Mouse (Mus musculus) neural tube, embryonic 15.5 days (tissue): Measurements from ENCODE around the gene Exosc5. TPM values are rescaled to one million over a fixed set of nuclear protein-coding genes. Genes with fewer than 3 reads are reported as not detected.
A peak's percentile ranks its signal among the peaks of the same experiment; 100 is the strongest.

Experiments used
- ATAC-seq: fragments of 200-750 bp; cut with Nextera tagmentation; 2 replicates; pipeline ENCODE4 v1.8.0; 2017; ENCODE audit warnings: mild to moderate bottlenecking, moderate TSS enrichment, moderate library complexity; ENCODE audit not compliant: low FRiP score
- H3K27ac ChIP-seq: fragments of 300-500 bp; sonication (generic); replicated peaks from 2 replicates; pipeline ENCODE4 v1.5.1; 2015; ENCODE audit warnings: mild to moderate bottlenecking, inconsistent platforms
- H3K27me3 ChIP-seq: fragments of 300-500 bp; sonication (generic); replicated peaks from 2 replicates; pipeline ENCODE4 v1.6.1; 2015; ENCODE audit warnings: inconsistent platforms
- H3K36me3 ChIP-seq: fragments of 300-500 bp; sonication (generic); 2 replicates; pipeline ENCODE4 v1.6.1; 2015; ENCODE audit warnings: inconsistent platforms
- H3K4me1 ChIP-seq: fragments of 300-500 bp; sonication (generic); 2 replicates; pipeline ENCODE4 v1.6.1; 2015; ENCODE audit warnings: inconsistent platforms
- H3K4me2 ChIP-seq: fragments of 300-500 bp; sonication (generic); 2 replicates; pipeline ENCODE4 v1.6.1; 2015; ENCODE audit warnings: inconsistent platforms, mild to moderate bottlenecking, moderate library complexity
- H3K4me3 ChIP-seq: fragments of 300-500 bp; sonication (generic); replicated peaks from 2 replicates; pipeline ENCODE4 v1.5.1; 2015; ENCODE audit warnings: mild to moderate bottlenecking, inconsistent platforms
- H3K9ac ChIP-seq: fragments of 300-500 bp; sonication (generic); replicated peaks from 2 replicates; pipeline ENCODE4 v1.6.1; 2015; ENCODE audit warnings: mild to moderate bottlenecking, inconsistent platforms
- H3K9me3 ChIP-seq: fragments of 300-500 bp; sonication (generic); replicated peaks from 2 replicates; pipeline ENCODE4 v1.6.1; 2016; ENCODE audit warnings: inconsistent platforms
- WGBS: fragments of 180-500 bp; shearing (Covaris S2); methylation state at CpG from one replicate; pipeline ENCODE4 v1.1.7; 2015; ENCODE audit warnings: mixed read lengths; 5-methylcytosine and 5-hydroxymethylcytosine counted together
- polyA plus RNA-seq: library from polyadenylated mRNA; unstranded; fragments of >200 nt; fragmentation: Nextera tagmentation; extraction: Ambion mirVana; gene quantifications from 2 replicates; pipeline ENCODE4 v1.2.1, GENCODE M21; 2015

The Exosc5 gene
- polyA plus RNA-seq, 1 experiment from 2014 or later, result 36.8 TPM

DNA sequence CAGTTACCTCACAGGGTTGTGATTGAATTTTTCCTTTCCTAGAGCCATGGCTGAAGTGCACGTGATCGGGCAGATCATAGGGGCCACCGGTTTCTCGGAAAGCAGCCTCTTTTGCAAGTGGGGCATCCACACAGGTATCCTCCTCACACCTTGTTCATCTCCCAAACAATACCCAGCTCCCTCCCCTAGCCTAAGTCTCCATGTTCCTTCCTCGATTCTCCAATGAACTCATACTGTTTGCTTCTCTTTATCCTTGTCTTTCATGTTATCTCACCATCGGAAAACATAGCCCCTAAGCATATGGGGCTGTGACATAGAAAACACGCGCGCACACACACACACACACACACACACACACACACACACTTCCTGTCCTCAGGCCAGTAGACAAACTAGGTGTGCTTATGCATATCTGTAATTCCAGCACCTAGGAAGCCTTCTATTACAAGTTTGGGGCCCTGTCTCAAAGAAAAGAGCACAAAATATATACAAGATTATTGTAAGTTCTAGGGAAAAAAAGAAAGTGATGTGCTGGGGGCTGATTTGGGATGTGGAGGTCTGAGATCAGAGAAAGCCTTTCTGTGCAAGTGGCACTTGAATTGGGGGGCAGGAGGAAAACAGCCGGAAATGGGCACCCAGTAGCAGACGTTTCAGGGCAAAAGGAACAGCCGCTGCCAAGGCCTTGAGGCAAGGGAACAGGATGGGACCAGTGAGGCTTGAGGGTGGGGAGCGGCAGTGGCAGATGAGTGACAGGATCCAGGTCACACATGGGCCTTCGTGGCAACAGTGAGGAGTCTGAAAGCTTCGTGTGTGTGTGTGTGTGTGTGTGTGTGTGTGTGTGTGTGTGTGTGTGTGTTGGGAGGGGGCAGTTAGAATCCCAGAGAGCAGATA, 22.6 kb downstream of the Exosc5 start:
- H3K4me2 ChIP-seq, result peak overlapping the region; percentile 64
- 61% methylated on average over 15 of the region's 15 CpGs for WGBS
- no peaks in the 10 kb centered on the region for H3K9me3 ChIP-seq
- H3K36me3 ChIP-seq, result no peaks in the 10 kb centered on the region
- H3K4me3 ChIP-seq, result peak overlapping the region; percentile 56
- peak overlapping the region; percentile 95 for H3K27ac ChIP-seq
- peaks cover 28% of the 10 kb centered on the region for H3K4me1 ChIP-seq
- peak; percentile 32 for ATAC-seq
- H3K9ac ChIP-seq, result peak overlapping the region; percentile 60
- H3K27me3 ChIP-seq, result peaks cover 21% of the 10 kb centered on the region

DNA sequence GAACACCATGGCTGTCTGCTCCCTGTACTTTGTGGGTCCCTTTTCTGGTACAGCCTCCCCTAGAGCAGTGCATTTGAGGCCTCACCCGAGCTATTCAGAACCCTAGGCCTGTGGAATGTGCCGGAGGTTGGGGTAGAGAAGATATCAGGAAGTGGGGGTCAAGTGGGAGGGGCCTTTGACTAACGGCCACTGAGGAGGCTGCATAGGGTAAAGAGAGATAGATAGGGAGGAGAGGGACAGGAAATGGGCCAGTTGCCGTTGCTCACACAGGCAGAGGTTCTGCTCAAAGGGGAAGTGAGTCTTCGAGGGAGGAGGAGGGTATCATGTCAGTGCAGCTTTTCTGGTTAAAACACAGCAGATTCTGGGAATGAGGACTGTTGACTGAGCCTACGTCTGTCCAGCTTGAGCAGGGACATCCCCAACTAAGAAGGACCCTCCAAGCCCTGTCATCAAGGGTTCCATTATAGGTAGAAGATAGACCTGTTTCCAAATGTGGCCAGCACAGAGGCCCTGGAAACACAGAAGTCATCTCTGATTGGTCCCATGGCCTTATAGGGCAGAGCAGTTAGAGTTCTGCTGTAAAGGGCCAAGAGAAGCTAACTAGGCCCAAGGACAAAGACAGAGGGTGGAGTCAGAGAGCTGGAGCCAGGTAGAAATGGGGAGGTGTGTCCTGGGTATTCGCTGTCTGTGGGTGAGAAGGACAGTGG, 24.7 kb downstream of the Exosc5 start:
- H3K4me2 ChIP-seq, result no peak overlapping the region
- H3K9ac ChIP-seq, result no peak overlapping the region
- 80% methylated on average over 7 of the region's 7 CpGs for WGBS
- peaks cover 38% of the 10 kb centered on the region for H3K27me3 ChIP-seq
- ATAC-seq, result no peak
- no peaks in the 10 kb centered on the region for H3K9me3 ChIP-seq
- no peaks in the 10 kb centered on the region for H3K36me3 ChIP-seq
- H3K4me1 ChIP-seq, result peaks cover 43% of the 10 kb centered on the region
- no peak overlapping the region for H3K4me3 ChIP-seq
- no peak overlapping the region for H3K27ac ChIP-seq

DNA sequence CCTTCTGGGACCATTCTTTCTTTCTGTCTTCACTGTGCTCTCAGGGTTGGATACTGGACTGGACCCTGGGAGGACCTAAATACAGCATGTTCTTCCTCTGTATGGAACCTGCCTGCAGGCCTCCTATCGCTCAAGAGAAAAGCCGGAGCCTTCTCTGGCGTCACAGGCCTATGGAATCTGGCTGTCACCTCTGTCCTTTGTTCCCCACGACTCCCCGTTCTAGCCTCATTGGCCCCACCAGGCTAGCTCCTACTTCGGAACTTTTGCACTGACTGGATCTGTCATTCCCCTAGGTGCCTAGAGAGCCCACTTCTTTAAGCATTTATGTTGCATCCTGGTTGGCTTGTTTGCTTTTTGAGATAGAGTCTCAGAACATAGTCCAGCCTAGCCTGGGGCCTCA, 25.7 kb downstream of the Exosc5 start:
- ATAC-seq, result no peak
- Histone ChIP-seq H3K27ac (no peak overlapping the region), H3K4me3 (no peak overlapping the region), H3K36me3 (no peaks in the 10 kb centered on the region), H3K4me1 (peaks cover 53% of the 10 kb centered on the region), H3K9me3 (no peaks in the 10 kb centered on the region), H3K9ac (no peak overlapping the region), H3K27me3 (peaks cover 49% of the 10 kb centered on the region), H3K4me2 (no peak overlapping the region)
- 92% methylated on average over 6 of the region's 6 CpGs for WGBS

DNA sequence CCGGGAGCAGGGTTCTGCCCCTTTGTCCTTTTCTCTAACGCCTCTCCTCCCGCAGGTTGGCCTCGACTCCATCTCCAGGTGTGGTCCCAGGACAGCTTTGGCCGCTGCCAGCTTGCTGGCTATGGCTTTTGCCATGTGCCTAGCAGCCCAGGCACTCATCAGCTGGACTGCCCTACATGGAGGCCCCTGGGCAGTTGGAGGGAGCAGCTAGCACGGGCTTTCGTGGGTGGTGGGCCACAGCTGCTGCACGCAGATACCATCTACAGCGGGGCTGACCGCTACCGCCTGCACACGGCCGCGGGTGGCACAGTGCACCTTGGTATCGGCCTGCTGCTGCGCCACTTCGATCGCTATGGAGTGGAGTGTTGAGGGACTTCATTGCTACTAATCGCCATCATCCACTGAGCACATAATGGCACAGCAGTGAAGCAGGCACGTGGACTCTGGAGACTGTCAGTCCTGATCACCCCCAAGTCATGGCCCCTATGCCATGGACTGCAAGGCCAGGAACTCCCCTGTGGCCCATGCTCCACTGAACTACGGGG, 27.0 kb downstream of the Exosc5 start:
- Histone ChIP-seq H3K27ac (no peak overlapping the region), H3K9ac (no peak overlapping the region), H3K36me3 (no peaks in the 10 kb centered on the region), H3K9me3 (no peaks in the 10 kb centered on the region), H3K4me2 (peak overlapping the region; percentile 84), H3K27me3 (peaks cover 61% of the 10 kb centered on the region), H3K4me3 (no peak overlapping the region), H3K4me1 (peaks cover 47% of the 10 kb centered on the region)
- no peak for ATAC-seq
- WGBS, result 72% methylated on average over 21 of the region's 21 CpGs

DNA sequence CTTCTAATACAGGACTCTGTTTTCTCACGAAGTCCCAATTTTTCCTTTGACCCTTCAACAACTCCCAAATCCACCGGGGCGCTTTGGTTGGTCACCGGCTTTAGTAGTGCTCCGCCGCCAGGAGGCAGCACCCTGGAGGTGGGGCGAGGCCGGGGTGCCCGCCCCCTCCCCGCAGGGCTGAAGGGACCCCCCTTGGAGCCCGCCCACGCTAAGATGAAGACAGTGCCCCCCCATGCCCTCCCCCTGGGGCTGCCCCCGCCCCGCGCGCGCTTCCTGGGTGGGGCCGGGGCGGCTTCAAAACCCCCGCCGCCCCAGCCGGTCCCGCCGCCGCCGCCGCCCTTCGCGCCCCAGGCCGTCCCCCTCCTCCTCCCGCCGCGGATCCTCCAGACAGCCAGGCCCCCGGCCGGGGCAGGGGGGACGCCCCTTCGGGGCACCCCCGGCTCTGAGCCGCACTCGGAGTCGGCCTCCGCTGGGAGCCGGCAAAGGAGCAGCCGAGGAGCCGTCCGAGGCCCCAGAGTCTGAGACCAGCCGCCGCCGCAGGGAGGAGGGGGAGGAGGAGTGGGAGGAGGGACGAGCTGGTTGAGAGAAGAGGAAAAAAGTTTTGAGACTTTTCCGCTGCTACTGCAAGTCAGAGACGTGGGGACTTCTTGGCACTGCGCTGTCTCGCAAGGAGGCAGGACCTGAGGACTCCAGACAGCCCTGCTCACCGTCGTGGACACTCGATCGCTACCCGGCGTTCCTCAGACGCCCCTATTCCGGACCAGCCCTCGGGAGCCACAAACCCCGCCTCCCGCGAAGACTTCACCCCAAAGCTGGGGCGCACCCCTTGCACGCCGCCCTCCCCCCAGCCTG, 27.9 kb downstream of the Exosc5 start, which contains the start of gene Tgfb1:
Tgfb1 (plus strand) TSS at position 323 of the 852 bp plus-strand sequence.
- H3K9me3 ChIP-seq, result no peaks in the 10 kb centered on the region
- peak within 1 kb of the TSS; percentile 46 for H3K9ac ChIP-seq
- peak within 1 kb of the TSS; percentile 84 for H3K4me2 ChIP-seq
- peak within 1 kb of the TSS; percentile 51 for H3K27ac ChIP-seq
- H3K36me3 ChIP-seq, result no peaks in the 10 kb centered on the region
- WGBS, result under 1% methylated on average over 50 of the region's 69 CpGs
- ATAC-seq, result no peak
- H3K4me3 ChIP-seq, result peak within 1 kb of the TSS; percentile 45
- H3K27me3 ChIP-seq, result peaks cover 63% of the 10 kb centered on the region
- H3K4me1 ChIP-seq, result peaks cover 38% of the 10 kb centered on the region

DNA sequence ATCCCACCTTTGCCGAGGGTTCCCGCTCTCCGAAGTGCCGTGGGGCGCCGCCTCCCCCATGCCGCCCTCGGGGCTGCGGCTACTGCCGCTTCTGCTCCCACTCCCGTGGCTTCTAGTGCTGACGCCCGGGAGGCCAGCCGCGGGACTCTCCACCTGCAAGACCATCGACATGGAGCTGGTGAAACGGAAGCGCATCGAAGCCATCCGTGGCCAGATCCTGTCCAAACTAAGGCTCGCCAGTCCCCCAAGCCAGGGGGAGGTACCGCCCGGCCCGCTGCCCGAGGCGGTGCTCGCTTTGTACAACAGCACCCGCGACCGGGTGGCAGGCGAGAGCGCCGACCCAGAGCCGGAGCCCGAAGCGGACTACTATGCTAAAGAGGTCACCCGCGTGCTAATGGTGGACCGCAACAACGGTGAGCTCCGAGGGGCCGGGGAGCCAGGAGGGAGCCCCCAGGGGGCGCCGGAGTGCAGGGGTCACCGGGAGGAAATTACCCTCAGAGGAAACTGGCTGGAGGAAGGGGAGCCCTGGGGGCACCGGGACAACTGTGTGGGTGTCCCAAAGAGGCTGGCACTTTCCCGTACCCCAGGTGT, 28.9 kb downstream of the Exosc5 start:
- H3K27ac ChIP-seq, result 0 out of 2 replicates have a peak overlapping the region, but pooled peaks have one; percentile 18
- H3K27me3 ChIP-seq, result peaks cover 63% of the 10 kb centered on the region
- H3K36me3 ChIP-seq, result no peaks in the 10 kb centered on the region
- WGBS, result under 1% methylated on average over 47 of the region's 47 CpGs
- peak overlapping the region; percentile 84 for H3K4me2 ChIP-seq
- ATAC-seq, result no peak
- H3K9me3 ChIP-seq, result no peaks in the 10 kb centered on the region
- peak overlapping the region; percentile 44 for H3K9ac ChIP-seq
- H3K4me3 ChIP-seq, result peak overlapping the region; percentile 45
- H3K4me1 ChIP-seq, result peaks cover 37% of the 10 kb centered on the region

DNA sequence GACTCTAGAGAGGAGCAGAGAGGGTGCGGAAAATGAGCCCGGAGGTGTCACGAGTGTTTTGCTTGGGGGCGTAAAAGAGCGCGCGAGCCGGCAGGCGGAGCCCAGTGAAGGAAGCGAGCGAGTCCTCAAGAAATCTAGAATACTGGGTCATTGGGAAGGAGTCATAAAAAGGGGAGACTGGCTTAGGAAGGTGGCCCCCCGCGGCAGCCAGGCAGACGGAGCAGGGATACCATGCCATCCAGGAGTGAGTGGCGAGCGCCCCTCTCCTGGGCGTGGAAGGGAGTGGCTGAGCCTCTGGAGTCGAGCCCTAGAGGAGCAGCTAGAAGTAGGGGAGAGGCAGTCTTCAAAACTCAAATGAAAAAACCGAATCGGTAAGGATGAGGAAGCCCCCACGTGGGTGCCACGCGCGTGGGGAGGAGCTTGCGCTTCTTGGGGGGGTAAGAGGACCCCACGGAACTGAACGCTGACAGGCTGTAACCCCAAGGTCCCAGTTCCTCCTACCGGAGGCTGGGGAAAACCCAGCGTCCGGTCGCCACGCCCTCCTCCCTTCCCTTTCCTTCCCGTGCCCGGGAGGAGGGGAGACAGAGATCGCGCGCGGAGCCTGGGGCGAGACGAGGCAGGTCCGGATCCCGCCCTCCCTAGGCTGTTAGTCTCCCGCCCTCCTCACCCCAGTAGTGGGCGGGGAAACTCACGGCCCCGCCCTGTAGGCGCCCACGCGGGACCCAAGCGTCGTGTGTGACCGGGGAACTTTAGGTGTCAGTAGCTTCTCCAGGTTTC, 30.0 kb downstream of the Exosc5 start:
- Histone ChIP-seq H3K27me3 (peaks cover 63% of the 10 kb centered on the region), H3K36me3 (no peaks in the 10 kb centered on the region), H3K4me1 (peaks cover 37% of the 10 kb centered on the region), H3K27ac (0 out of 2 replicates have a peak overlapping the region, but pooled peaks have one; percentile 23), H3K9ac (peak overlapping the region; percentile 31), H3K4me2 (peak overlapping the region; percentile 84), H3K9me3 (no peaks in the 10 kb centered on the region), H3K4me3 (peak overlapping the region; percentile 45)
- 1% methylated on average over 52 of the region's 52 CpGs for WGBS
- ATAC-seq, result peak; percentile 35; the same call in 1 of the 2 replicates

DNA sequence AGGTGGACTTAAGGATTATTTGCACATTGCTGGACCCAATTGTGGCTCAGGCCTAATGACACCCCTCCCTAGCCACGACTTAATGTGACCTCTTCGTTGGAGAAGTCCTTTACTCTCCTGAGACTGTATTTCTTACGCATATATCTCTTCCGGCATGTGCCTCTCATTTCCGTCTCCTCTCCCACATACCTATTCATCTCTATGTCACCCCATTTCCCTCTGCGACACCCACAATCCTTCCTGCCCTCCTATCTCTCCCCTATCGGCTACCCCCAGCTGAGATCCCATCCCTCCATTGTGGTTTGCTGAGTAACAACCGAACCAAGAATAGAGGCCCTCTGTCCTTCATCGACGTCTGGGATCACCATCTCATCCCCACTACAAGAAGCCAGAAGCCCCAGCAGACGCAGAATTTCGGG, 30.6 kb downstream of the Exosc5 start:
- no peak overlapping the region for H3K27ac ChIP-seq
- peak overlapping the region; percentile 45 for H3K4me3 ChIP-seq
- peak overlapping the region; percentile 31; the same call in 1 of the 2 replicates for H3K9ac ChIP-seq
- ATAC-seq, result no peak
- peak overlapping the region; percentile 84 for H3K4me2 ChIP-seq
- no peaks in the 10 kb centered on the region for H3K9me3 ChIP-seq
- whole genome bisulfite sequencing, result 7% methylated on average over 12 of the region's 12 CpGs
- peaks cover 37% of the 10 kb centered on the region for H3K4me1 ChIP-seq
- H3K27me3 ChIP-seq, result peaks cover 63% of the 10 kb centered on the region
- H3K36me3 ChIP-seq, result no peaks in the 10 kb centered on the region

DNA sequence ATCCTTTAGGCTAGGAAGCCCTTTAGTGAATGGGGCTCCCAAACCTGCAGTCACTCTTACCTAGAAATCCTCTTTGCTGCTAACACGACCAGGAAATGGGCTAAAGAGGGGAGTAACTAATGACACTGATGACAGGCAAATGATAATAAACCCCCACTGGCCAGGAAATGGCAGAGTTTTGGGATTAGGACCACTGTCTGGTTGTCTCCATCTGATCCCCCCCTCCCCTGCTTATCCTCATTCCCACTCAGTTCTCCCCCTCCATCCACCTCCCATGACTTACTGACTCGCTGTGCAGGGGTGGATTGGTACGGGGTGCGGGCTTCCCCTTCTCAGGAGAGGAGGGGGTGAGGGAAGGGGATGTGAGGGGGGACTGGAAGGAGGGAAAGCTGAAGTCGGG, 31.1 kb downstream of the Exosc5 start:
- WGBS, result 24% methylated on average over 5 of the region's 5 CpGs
- peak overlapping the region; percentile 45; the same call in 1 of the 2 replicates for H3K4me3 ChIP-seq
- H3K4me2 ChIP-seq, result peak overlapping the region; percentile 84

DNA sequence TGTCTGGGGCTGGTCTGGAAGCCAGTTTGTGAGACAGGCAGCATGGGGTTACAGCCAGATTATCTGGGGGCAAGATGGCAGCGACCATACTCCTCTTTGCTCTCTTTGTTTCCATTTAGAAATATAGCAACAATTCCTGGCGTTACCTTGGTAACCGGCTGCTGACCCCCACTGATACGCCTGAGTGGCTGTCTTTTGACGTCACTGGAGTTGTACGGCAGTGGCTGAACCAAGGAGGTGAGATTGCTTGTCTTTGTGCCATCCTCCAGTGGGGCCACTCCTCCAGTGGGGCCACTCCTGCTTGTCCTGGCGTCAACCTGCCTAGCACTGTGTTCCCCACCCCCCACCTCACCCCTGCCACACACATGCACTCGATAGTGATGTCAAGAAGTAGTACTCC, 35.1 kb downstream of the Exosc5 start:
- Histone ChIP-seq H3K4me1 (peaks cover 8% of the 10 kb centered on the region), H3K4me2 (no peak overlapping the region), H3K4me3 (no peak overlapping the region), H3K9me3 (no peaks in the 10 kb centered on the region), H3K27ac (no peak overlapping the region), H3K27me3 (peaks cover 20% of the 10 kb centered on the region), H3K9ac (no peak overlapping the region), H3K36me3 (no peaks in the 10 kb centered on the region)
- peak; percentile 36; the same call in 1 of the 2 replicates for ATAC-seq
- 46% methylated on average over 8 of the region's 8 CpGs for WGBS

More for the DNA sequence above, 31.1 kb downstream of the Exosc5 start:
- Histone ChIP-seq H3K27me3 (peaks cover 58% of the 10 kb centered on the region), H3K4me1 (peaks cover 37% of the 10 kb centered on the region), H3K36me3 (no peaks in the 10 kb centered on the region), H3K27ac (no peak overlapping the region), H3K9ac (no peak overlapping the region), H3K9me3 (no peaks in the 10 kb centered on the region)
- ATAC-seq, result no peak
